Mouse (Mus musculus) gastrocnemius, postnatal 4 days (tissue): ENCODE data around the gene Sh3bgrl. TPM values are rescaled to one million over a fixed set of nuclear protein-coding genes. Genes with fewer than 3 reads are reported as not detected.

ENCODE experiments used
- DNase-seq, 2 experiments: peaks; one replicate each; pipeline ENCODE4 v3.0.0; 2021 to 2022; ENCODE audit warnings: low spot score in 2 of 2, mixed read lengths in 2 of 2
- total RNA-seq, 2 experiments: library from RNA; stranded (reverse); gene quantifications; 2 replicates each; pipeline ENCODE4 v1.2.3; 2021

Gene Sh3bgrl
- total RNA-seq, 2 experiments from 2014 or later: 53.4 to 55.2 TPM

DNA sequence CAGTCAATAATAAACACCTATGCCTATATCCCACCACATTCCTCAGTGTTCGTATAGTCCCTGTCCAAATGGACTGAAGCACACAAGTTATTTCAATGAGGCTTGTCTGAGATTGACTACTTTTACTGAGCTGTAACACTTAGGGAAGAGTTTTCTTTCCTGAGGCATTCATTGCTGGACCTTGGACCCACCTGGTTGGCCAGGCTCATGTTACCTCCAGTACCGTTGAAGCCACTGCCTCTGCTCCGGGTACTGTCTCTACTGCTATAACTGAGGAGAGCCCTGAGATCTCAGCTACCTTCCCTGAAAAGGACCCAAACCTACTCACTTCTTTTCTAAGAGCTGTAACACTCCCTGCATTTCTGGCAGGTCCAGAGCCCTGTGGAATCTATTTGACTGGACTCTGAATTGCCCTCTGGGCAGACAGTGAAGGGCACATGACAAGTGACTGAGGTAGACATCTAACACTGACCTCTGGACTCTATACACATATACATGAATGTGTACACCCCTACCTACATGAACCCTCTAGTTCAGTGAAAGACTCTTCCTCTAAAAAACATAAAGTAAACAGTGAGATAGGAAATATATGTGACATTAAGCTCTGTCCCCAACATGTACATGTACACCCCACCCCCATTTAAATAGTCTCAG is 140.3 kb downstream of the Sh3bgrl start:
- DNase-seq: no peak

DNA sequence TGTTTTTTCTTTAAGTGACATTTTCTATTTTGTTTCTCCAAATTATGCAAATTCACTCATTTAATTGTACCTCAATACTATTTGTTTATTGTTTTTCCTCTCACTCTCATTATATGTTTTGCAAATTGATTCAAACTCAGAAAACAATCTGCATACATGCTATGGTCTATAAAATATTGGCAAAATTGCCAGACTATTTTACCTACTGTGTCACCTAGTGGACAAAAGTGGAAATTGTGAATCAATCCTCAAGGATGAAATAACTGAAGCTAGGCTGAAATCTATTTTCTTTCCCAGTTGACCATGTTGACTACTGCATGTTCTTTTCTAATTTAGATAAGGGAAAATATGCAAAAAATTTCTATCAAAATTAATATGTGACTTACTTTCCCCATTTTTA is 143.0 kb downstream of the Sh3bgrl start:
- DNase-seq: no peak

Other genes with a start within 250 kb of the Sh3bgrl start
- 1 to 10 TPM; 5.5 TPM for gene Hmgn5, start 82.0 kb upstream of the Sh3bgrl start, total RNA-seq
- under 1 TPM; 0.12 to 0.18 TPM for gene Gm6377, start 101.4 kb downstream of the Sh3bgrl start, total RNA-seq